Mouse (Mus musculus) macrophage (primary cell): ENCODE measurements around the gene Zfp644. TPM values are rescaled to one million over a fixed set of nuclear protein-coding genes. Genes with fewer than 3 reads are reported as not detected.
A peak's percentile ranks its signal among the peaks of the same experiment; 100 is the strongest.

ENCODE experiments used
- H3K27ac ChIP-seq: fragments of 350-480 bp; formaldehyde crosslinking; 2 replicates; pipeline ENCODE4 v1.9.0; 2021
- H3K36me3 ChIP-seq: fragments of 350-480 bp; formaldehyde crosslinking; 2 replicates; pipeline ENCODE4 v1.9.0; 2021; ENCODE audit errors: inconsistent target
- H3K4me3 ChIP-seq: fragments of 350-480 bp; formaldehyde crosslinking; 2 replicates; pipeline ENCODE4 v1.9.0; 2021; ENCODE audit errors: inconsistent target
- H3K79me2 ChIP-seq: fragments of 350-480 bp; formaldehyde crosslinking; 2 replicates; pipeline ENCODE4 v1.9.0; 2021; ENCODE audit errors: inconsistent target
- WGBS: methylation state at CpG from one replicate; pipeline ENCODE4 v1.1.7; 2026; ENCODE audit warnings: inconsistent platforms; ENCODE audit not compliant: missing documents; 5-methylcytosine and 5-hydroxymethylcytosine counted together
- polyA plus RNA-seq: library from polyadenylated mRNA; stranded (reverse); fragments of 250-400 nt; gene quantifications from 3 replicates; pipeline ENCODE4 v1.2.4, GENCODE M21; 2018; ENCODE audit warnings: inconsistent platforms
- total RNA-seq, 78 experiments: library from RNA; depleted of rRNA; stranded (reverse); fragments of 250-400 nt; gene quantifications; 1 replicate in 9 of 78; 2 replicates in 24 of 78; 3 replicates in 43 of 78; 4 replicates in 2 of 78; pipeline ENCODE4 v1.2.4; 2018; ENCODE audit warnings: inconsistent platforms in 56 of 78

The Zfp644 gene
- total RNA-seq (2018; cell fraction: chromatin; rRNA removed) = 100 to 1,000 TPM in 21 of 26 experiments, 10 to 100 TPM in 5; 74.5 to 230 (median 142) TPM
- total RNA-seq (2018; cell fraction: cytosol; rRNA removed) = 10 to 100 TPM in 25 of 26 experiments, 1 to 10 TPM in 1; 9.6 to 37.8 (median 22.6) TPM
- total RNA-seq (2018; cell fraction: nucleus; rRNA removed) = 100 to 1,000 TPM in 10 of 26 experiments, 10 to 100 TPM in 16; 40.1 to 168 (median 85.8) TPM
- polyA plus RNA-seq = 17.7 to 25.9 TPM (median 22.3 TPM) in 3 replicates

DNA sequence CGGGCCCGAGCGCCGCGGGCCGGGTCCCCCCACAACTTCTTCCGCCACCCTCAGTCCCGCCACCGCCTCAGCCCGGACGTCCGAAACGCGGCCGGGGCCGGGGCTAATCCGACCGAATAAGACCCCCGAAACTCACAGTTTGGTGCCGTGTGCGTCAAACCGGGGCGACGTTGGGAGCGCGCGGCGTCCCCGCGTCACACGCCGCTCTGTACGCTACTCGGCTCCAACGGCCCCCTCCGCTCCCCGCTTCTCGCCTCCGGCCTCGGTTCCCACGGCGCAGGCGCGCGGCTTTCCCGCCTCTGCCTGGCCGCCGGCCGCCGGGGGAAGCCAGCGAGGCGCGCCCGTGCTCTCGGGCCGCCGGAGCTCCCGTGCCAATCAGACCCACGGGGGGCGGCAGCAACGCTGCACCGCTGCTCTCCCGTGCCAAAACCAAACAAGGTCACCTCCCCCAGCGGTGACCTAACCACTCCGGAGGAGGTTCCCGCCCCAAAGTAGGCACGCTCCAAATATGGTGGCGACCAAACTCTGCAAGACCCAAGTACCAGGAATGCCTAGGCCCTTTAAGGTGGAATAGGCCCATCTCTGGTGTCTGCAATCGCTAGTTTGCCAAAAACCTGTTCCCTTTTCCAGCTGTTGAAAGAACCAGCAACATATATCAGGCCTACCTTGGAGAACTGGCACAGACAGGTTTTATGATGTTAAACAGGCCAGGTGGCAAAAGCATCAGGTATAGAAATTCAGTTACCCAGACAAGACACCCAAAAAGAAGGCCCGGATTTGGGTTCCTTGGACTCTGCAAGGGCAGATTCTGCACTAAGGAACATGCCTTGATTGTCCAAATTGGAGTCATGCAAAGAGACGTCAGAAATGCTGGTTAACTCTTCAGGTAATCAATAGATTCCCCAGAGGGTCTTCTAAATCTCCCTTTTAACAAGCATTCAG lies at the start of gene Zfp644:
Gene Zfp644 (minus strand): TSS at position 892 of the 942 bp plus-strand sequence.
- H3K4me3 ChIP-seq = peak within 1 kb of the TSS; percentile 25; the same call in 1 of the 2 replicates
- 4% methylated on average over 58 of the region's 71 CpGs for WGBS

DNA sequence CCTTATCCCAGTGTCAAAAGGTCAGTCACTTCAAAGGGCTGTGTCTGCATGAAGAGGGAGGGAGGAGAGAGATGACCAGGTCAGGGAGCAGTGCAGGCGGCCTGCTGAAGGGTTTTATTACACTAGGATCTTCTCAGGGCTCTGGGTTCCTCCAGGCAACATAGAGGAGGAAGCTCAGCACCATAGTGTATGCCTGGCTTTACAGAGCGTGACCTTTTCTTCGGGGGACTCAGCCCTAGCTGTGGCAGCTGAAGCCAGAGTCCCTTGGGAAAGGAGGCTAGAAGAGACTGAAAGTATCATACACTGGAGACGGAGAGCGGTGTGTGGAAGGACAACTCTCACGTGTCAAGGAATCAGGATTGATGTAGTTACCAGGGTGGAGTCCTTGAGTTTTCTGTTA lies 42.6 kb upstream of the Zfp644 start:
- no peaks in the 10 kb centered on the region for H3K79me2 ChIP-seq
- WGBS = 72% methylated on average over 6 of the region's 6 CpGs

More for the DNA sequence above, at the start of gene Zfp644:
- Histone ChIP-seq H3K36me3 (no peaks in the 10 kb centered on the region), H3K79me2 (peaks cover 42% of the 10 kb centered on the region), H3K27ac (peak within 1 kb of the TSS; percentile 21; the same call in 1 of the 2 replicates)

DNA sequence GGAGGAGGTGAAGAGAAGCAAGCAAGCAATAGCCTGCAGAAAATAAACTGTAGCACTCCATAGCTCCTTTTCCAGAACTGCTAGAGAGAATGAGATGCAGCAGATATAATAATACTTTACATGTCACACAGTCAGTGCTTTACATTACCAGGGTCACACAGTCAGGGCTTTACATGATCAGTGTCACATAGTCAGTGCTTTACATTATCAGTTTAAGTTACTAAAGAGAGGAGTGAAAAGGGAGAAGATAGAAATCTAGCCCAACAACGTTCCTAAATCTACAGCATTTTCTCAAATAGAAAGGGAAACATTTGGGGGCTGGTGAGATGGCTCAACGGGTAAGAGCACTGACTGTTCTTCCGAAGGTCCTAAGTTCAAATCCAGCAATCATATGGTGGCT lies 26.4 kb upstream of the Zfp644 start:
- Histone ChIP-seq H3K36me3 (no peaks in the 10 kb centered on the region), H3K4me3 (no peak overlapping the region), H3K79me2 (no peaks in the 10 kb centered on the region), H3K27ac (no peak overlapping the region)
- 95% methylated on average over 3 of the region's 3 CpGs for WGBS

More for the DNA sequence above, 42.6 kb upstream of the Zfp644 start:
- no peak overlapping the region for H3K4me3 ChIP-seq
- no peak overlapping the region for H3K27ac ChIP-seq
- no peaks in the 10 kb centered on the region for H3K36me3 ChIP-seq

DNA sequence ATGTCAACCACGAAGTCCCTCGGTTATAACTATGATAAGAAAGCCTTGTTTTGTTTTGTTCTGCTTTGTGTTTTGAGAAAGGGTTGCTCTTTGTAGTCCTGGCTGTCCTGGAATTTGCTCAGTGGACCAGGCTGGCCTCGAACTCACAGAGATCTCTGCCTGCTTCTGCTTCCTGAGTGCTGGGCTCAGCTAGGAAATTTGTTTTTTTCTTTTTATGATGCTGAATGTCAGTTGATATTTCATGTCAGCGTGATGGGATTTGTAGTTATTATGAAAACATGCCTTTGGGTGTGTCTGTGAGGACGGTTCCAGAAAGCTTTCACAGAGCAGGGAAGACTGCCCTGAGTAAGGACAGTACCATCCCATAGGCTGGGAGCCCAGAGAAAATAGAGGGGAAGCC lies 25.7 kb upstream of the Zfp644 start:
- Histone ChIP-seq H3K4me3 (no peak overlapping the region), H3K27ac (no peak overlapping the region), H3K36me3 (no peaks in the 10 kb centered on the region), H3K79me2 (no peaks in the 10 kb centered on the region)
- 67% methylated on average over 5 of the region's 5 CpGs for WGBS

DNA sequence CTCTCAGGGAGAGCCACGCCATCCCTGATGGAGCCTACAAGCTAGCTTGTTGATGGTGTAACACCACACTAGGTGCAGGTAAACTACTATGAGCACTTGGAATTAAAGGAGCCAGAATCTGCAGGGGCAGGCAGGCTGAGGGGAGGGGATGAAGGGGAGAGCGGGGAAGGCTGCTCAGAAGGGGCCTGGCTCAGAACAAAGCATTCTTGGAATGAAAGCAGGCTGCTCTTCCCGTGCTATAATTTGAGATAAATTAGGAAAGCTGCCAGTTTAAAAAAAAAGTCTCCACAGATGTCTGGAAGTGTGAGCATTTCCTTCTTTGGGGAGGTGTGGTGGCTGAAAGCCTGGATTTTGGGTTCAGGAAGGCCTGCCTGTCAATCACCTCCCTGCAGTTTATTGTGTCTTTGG lies 14.8 kb upstream of the Zfp644 start:
- 86% methylated on average over 3 of the region's 3 CpGs for WGBS
- H3K79me2 ChIP-seq = no peaks in the 10 kb centered on the region
- H3K36me3 ChIP-seq = no peaks in the 10 kb centered on the region
- H3K4me3 ChIP-seq = no peak overlapping the region
- H3K27ac ChIP-seq = no peak overlapping the region

DNA sequence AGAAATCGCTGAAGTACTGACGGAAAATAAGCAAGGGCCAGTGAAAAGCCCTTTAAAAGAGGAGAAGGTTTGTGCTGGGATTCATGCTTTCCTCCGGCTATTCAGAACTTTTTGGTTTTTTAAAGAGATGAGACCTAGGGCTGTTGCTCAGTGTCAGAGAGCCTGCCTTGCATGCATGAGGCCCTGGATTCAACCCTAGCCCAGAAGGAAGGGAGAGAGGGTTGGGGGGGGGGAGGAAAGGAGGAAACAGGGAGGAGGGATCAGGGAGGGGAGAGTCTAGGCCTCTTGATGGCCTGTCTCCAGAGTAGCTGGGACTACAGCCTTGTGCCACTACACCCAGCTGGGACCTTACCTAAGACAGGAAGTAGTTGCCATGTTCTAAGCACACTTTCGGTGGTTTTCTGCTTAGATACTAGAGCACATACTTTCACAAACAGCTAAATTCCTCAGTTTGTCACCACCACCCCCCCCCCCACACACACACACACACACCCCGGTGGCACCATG lies 14.2 kb upstream of the Zfp644 start:
- no peak overlapping the region for H3K4me3 ChIP-seq
- no peaks in the 10 kb centered on the region for H3K79me2 ChIP-seq
- no peak overlapping the region for H3K27ac ChIP-seq
- H3K36me3 ChIP-seq = no peaks in the 10 kb centered on the region
- WGBS = 73% methylated on average over 5 of the region's 5 CpGs

DNA sequence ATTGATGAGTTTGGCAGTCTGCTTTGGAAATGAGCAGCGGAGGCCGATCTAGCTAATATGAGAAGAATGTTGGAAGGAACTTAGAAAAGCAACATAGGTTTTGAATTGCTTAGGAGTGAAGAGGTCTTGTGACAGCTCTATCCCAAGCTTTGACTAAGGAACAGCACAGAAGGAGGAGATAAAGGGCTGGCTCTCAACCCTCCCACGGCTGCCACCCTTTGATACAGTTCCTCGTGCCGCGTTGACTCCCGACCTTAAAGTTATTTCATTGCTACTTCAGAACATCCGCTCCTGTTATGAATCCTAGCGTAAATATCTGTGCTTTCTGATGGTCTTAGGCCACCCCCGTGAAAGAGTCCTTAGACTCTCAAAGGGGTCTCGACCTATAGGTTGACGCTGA lies 13.5 kb upstream of the Zfp644 start:
- Histone ChIP-seq H3K27ac (no peak overlapping the region), H3K4me3 (no peak overlapping the region), H3K79me2 (no peaks in the 10 kb centered on the region), H3K36me3 (no peaks in the 10 kb centered on the region)
- WGBS = 94% methylated on average over 12 of the region's 12 CpGs

DNA sequence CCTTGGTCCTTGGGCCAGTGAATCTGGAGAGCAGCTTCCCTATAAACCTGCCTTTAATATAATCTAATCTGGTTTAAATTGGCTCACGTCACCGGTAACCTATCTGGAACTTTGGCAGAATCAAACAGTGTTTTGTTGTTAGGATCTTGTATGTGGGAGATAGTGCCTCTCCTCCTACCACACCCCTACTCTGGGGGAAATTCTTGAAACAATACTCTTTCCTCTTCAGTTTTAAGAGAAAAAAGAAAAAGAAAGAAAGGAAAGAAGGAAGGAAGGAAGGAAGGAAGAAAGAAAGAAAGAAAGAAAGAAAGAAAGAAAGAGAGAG lies 13.0 kb upstream of the Zfp644 start:
- H3K27ac ChIP-seq = no peak overlapping the region
- H3K79me2 ChIP-seq = no peaks in the 10 kb centered on the region
- no peak overlapping the region for H3K4me3 ChIP-seq
- no peaks in the 10 kb centered on the region for H3K36me3 ChIP-seq
- 83% methylated on average over 2 of the region's 2 CpGs for WGBS

DNA sequence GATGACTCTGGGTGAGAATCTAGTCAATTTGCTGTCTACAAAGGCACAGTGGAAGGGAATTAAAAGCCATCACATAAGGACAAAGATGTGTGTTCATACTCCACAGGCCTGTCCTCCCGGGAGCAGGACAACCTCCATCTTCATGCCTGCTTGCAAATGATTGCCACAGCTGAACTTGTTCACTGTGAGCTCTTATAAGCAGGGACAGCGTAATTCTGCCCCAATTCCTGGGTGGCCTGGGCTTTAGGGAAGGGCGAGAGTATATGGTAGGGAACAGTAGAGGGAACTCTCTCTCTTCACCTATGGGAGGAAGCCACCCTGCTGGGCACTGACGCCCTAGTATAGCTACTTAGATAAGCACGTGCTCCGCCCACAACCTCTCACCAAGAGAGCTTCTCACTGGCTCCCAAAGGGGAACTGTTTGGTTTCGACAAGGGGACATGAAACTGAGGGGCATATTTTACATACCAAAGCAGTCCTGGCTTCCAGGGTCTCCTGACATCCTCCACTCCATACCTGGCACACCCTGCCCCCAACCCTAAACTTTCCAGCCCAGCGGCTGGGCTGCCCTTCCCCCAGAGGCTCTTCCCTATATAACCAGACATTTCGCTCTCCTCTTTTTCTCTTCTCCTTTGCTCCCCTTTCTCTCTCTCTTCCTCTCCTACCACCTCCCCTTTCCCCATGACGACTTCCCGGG lies 12.4 kb upstream of the Zfp644 start:
- WGBS = 30% methylated on average over 11 of the region's 11 CpGs
- H3K27ac ChIP-seq = no peak overlapping the region
- no peaks in the 10 kb centered on the region for H3K36me3 ChIP-seq
- H3K4me3 ChIP-seq = no peak overlapping the region
- H3K79me2 ChIP-seq = no peaks in the 10 kb centered on the region

DNA sequence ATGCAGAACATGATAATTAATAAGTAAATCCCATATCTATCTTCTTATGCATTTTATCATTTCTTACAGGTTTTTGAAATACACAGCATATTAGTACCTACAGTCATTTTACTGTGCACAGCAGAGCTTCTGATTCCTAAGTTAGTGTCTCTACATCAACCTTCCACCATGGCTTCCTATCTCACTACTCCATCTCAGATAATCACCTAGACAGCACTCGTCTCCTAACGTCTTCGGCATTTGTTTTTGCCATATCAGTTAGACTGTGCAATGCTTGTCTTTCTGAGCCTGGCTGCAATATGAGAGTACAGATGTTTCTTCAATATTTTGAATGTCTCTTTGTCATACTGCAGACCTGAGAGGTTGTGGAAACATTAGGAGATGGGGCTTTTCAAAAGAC lies 9.3 kb upstream of the Zfp644 start:
- WGBS = 100% methylated on average over 3 of the region's 3 CpGs
- no peaks in the 10 kb centered on the region for H3K79me2 ChIP-seq
- H3K36me3 ChIP-seq = no peaks in the 10 kb centered on the region
- no peak overlapping the region for H3K27ac ChIP-seq
- no peak overlapping the region for H3K4me3 ChIP-seq

DNA sequence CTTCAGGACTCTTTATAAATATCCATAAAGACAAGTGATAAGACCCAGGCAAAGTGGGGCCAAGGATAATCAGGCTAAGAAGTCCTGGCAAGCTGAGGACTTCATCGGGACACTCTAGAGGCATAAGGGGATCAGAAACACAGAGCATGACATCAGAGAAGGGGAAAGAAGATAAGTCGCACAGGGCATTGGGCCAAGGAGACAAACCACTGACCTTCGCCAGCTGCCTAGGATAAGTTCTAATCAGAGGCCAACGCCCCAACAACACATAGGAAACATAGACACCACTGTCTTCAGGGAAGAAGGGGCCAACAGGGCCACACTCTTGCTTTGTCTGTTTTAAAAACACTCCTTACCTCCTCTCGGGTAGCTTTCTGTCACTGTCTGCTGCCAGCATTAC lies 8.1 kb upstream of the Zfp644 start:
- no peak overlapping the region for H3K27ac ChIP-seq

DNA sequence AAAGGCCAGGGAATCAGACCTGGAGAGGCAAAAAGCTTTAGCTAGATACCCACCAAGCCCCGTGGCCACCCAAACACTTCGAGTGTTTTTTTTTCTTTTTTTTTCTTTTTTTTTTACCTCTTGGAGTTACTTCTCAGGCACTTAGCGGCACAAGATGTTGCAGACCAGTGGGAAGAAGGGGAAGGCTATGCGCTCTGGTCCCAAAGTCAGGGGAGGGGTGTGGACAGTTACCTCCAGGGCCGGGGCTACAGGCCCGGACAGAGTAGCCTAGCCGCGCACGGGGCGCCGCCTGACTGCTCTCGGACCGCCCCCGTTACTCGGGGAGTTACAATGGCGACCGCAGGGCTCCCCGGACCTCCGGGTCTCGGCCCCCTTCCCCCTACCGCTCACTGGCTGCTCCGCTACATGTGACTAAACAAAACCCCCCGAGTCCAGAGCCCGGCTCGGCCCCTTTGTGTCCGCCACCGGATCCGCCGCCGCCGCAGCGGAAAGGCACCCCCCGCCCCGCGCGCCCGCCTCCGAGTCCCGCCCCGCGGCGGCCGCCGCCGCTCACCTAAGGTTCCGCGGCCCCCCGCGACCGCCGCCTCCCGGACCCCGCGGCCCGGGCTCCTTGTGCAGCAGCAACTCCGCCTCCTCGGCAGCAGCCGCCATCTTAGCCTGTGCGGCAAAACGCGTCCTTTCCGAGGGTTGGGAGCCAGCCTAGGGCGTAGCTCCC lies 1.2 kb downstream of the Zfp644 start:
- 1% methylated on average over 54 of the region's 63 CpGs for WGBS

More for the DNA sequence above, 8.1 kb upstream of the Zfp644 start:
- no peaks in the 10 kb centered on the region for H3K79me2 ChIP-seq
- WGBS = 87% methylated on average over 5 of the region's 5 CpGs
- no peak overlapping the region for H3K4me3 ChIP-seq
- H3K36me3 ChIP-seq = no peaks in the 10 kb centered on the region

DNA sequence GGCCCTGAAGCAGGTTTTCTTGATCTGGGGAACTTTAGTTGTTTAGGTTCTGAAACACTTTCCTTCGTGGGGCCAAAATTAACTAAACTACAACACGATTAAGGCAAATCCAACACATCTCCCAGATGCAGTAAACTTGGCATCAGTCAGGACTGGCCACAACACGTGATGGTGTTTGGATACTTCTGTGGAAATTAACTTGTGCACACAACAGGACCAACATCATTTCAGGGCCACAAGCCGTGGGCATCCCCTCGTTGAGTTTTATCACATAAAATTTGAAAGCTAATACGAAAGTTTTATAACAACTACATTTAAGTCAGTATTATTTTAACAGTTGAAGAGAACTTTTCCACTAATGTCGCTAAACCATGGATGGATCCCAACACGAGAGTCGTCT lies 1.9 kb downstream of the Zfp644 start:
- Histone ChIP-seq H3K36me3 (no peaks in the 10 kb centered on the region), H3K4me3 (peak overlapping the region; percentile 65), H3K79me2 (peaks cover 58% of the 10 kb centered on the region), H3K27ac (peak overlapping the region; percentile 19; the same call in 1 of the 2 replicates)
- 45% methylated on average over 9 of the region's 9 CpGs for WGBS

More for the DNA sequence above, 1.2 kb downstream of the Zfp644 start:
- Histone ChIP-seq H3K4me3 (peak overlapping the region; percentile 65), H3K27ac (peak overlapping the region; percentile 19; the same call in 1 of the 2 replicates), H3K79me2 (peaks cover 51% of the 10 kb centered on the region), H3K36me3 (no peaks in the 10 kb centered on the region)

DNA sequence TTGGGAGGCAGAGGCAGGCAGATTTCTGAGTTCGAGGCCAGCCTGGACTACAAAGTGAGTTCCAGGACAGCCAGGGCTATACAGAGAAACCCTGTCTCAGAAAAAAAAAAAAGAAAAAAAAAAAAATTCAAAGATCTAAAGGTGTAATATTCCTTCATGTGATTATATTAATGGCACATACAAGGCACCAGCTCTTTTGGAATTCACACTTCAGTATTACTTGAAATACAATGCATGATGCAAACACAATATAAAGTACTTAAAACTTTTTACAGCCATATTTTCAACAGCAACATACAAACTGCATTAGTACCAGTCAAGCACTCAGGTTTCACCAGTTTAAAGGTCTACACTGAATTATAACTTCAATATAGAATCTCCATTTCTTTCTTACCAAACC lies 2.4 kb downstream of the Zfp644 start:
- Histone ChIP-seq H3K79me2 (peaks cover 62% of the 10 kb centered on the region), H3K4me3 (no peak overlapping the region), H3K27ac (no peak overlapping the region), H3K36me3 (no peaks in the 10 kb centered on the region)
- WGBS = 100% methylated on average over 1 of the region's 1 CpGs
